Mouse (Mus musculus) liver, embryonic 15.5 days (tissue): ENCODE results near the gene Gldc. TPM values are rescaled to one million over a fixed set of nuclear protein-coding genes. Genes with fewer than 3 reads are reported as not detected.
"Not testable (repeated sequence)": the region's sequence is repeated elsewhere in the genome, so short reads cannot be mapped to it uniquely, and the experiment has no call there.

Source experiments
- ATAC-seq: fragments of 200-750 bp; cut with Nextera tagmentation; 2 replicates; pipeline ENCODE4 v1.8.0; 2017; ENCODE audit warnings: moderate number of reproducible peaks, mild to moderate bottlenecking, moderate library complexity; ENCODE audit not compliant: insufficient read depth
- H3K27ac ChIP-seq: fragments of 300-500 bp; sonication (generic); replicated peaks from 2 replicates; pipeline ENCODE4 v1.5.1; 2015; ENCODE audit warnings: mild to moderate bottlenecking, inconsistent platforms
- H3K27me3 ChIP-seq: fragments of 300-500 bp; sonication (generic); 2 replicates; pipeline ENCODE4 v1.6.1; 2015; ENCODE audit warnings: mild to moderate bottlenecking, inconsistent platforms
- H3K36me3 ChIP-seq: fragments of 300-500 bp; sonication (generic); replicated peaks from 2 replicates; pipeline ENCODE4 v1.6.1; 2015; ENCODE audit warnings: moderate library complexity, mild to moderate bottlenecking, inconsistent platforms
- H3K4me1 ChIP-seq: fragments of 300-500 bp; sonication (generic); replicated peaks from 2 replicates; pipeline ENCODE4 v1.6.1; 2015; ENCODE audit warnings: inconsistent platforms
- H3K4me2 ChIP-seq: fragments of 300-500 bp; sonication (generic); 2 replicates; pipeline ENCODE4 v1.6.1; 2015; ENCODE audit warnings: moderate library complexity, mild to moderate bottlenecking, inconsistent platforms
- H3K4me3 ChIP-seq: fragments of 300-500 bp; sonication (generic); replicated peaks from 2 replicates; pipeline ENCODE4 v1.5.1; 2015; ENCODE audit warnings: mild to moderate bottlenecking, inconsistent platforms
- H3K9ac ChIP-seq: fragments of 300-500 bp; sonication (generic); 2 replicates; pipeline ENCODE4 v1.6.1; 2015; ENCODE audit warnings: moderate library complexity, mild to moderate bottlenecking, inconsistent platforms
- H3K9me3 ChIP-seq: fragments of 300-500 bp; sonication (generic); replicated peaks from 2 replicates; pipeline ENCODE4 v1.6.1; 2016; ENCODE audit warnings: inconsistent platforms
- WGBS: fragments of 180-500 bp; shearing (Covaris S2); methylation state at CpG from one replicate; pipeline ENCODE4 v1.1.7; 2015; ENCODE audit warnings: mixed read lengths; ENCODE audit not compliant: insufficient replicate concordance; 5-methylcytosine and 5-hydroxymethylcytosine counted together
- polyA plus RNA-seq: library from polyadenylated mRNA; unstranded; fragments of >200 nt; fragmentation: Nextera tagmentation; extraction: Ambion mirVana; gene quantifications from 2 replicates; pipeline ENCODE4 v1.2.1, GENCODE M21; 2015

The Gldc gene
- 25.1 and 28.9 TPM in 2 replicates for polyA plus RNA-seq

GRCm38 (mm10) chr19:30174919-30175571, at the start of gene Gldc:
Gldc (minus strand) TSS chr19:30175429.
- H3K4me2 ChIP-seq = peak within 1 kb of the TSS; percentile 57
- no peaks in the 10 kb centered on the region for H3K9me3 ChIP-seq
- no peak within 1 kb of the TSS for H3K27ac ChIP-seq
- peaks cover 54% of the 10 kb centered on the region for H3K27me3 ChIP-seq
- peaks cover 10% of the 10 kb centered on the region for H3K4me1 ChIP-seq
- ATAC-seq = peak; percentile 76
- H3K4me3 ChIP-seq = peak within 1 kb of the TSS; percentile 55
- H3K9ac ChIP-seq = peak within 1 kb of the TSS; percentile 43; the same call in 1 of the 2 replicates
- no peaks in the 10 kb centered on the region for H3K36me3 ChIP-seq
- WGBS = 1% methylated on average over 53 of the region's 53 CpGs

DNA sequence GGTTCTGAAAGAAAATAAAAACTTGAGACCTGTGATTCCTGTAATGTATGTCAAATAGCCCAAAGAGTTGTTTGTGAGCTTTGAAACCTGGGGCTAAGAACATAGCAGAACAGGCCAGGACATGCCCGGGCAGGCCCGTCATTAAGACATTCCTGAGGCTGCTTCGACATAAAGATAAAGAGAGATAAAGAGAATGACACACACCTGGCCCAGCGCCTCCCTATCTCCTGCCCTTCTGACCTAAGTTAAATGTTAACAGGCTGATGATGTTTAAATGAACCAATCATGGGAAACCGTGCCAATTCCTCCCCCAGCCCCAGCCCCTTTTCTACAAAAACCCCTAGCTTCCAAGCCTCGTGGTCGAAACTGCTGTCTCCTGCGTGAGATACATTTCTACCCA, 47.4 kb upstream of the Gldc start:
- not testable (repeated sequence) for H3K9me3 ChIP-seq, H3K4me1 ChIP-seq, H3K9ac ChIP-seq, H3K27me3 ChIP-seq, ATAC-seq, H3K27ac ChIP-seq, H3K36me3 ChIP-seq, H3K4me3 ChIP-seq, H3K4me2 ChIP-seq
- 65% methylated on average over 8 of the region's 8 CpGs for WGBS

DNA sequence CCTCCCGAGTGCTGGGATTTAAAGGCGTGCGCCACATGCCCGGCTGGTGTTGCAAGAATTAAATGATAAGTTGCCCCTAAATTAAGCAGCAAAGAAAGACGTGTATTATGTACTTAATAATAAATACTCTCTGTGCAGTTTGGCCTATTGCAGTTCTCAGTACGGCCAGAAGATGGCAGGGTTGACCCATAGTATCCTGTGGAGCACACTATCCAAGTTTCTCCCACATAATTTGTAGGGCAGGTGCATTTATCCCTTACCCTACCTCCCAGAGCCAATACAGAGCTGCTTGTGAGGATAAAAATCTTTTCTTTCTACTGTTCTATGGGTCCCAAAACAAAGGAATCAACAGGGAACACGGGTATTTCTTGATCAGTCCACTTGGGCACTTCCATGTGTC, 42.1 kb upstream of the Gldc start:
- Histone ChIP-seq H3K9ac (no peak overlapping the region), H3K36me3 (no peaks in the 10 kb centered on the region), H3K27ac (no peak overlapping the region), H3K4me1 (no peaks in the 10 kb centered on the region), H3K4me2 (no peak overlapping the region), H3K4me3 (no peak overlapping the region), H3K27me3 (no peaks in the 10 kb centered on the region), H3K9me3 (no peaks in the 10 kb centered on the region)
- no peak for ATAC-seq
- 22% methylated on average over 7 of the region's 7 CpGs for WGBS

DNA sequence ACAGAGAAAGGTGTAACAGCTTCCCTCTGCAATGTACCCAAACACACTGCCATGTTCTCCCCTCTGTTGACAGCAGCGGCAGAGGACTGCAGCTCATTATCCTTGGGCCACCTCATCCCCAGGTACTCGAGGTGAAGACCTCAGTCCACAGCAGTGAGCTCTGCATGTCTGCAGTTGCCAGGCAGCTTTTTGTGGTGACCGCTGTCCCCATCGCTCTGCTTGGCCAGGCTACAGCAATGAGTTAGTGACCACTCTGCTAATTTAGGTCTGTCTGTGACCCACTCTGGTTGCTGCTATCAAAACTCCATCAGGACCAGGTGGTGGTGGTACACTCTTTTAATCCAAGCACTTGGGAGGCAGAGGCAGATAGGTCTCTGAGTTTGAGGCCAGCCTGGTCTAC, 41.0 kb upstream of the Gldc start:
- Histone ChIP-seq H3K9ac (no peak overlapping the region), H3K36me3 (no peaks in the 10 kb centered on the region), H3K27ac (no peak overlapping the region), H3K4me1 (no peaks in the 10 kb centered on the region), H3K4me2 (no peak overlapping the region), H3K9me3 (no peaks in the 10 kb centered on the region), H3K27me3 (no peaks in the 10 kb centered on the region), H3K4me3 (no peak overlapping the region)
- WGBS = 46% methylated on average over 4 of the region's 4 CpGs
- ATAC-seq = no peak

GRCm38 (mm10) chr19:30215736-30216135, 40.5 kb upstream of the Gldc start:
- not testable (repeated sequence) for H3K27ac ChIP-seq, H3K27me3 ChIP-seq, H3K4me1 ChIP-seq, H3K9me3 ChIP-seq, H3K9ac ChIP-seq, H3K4me2 ChIP-seq, ATAC-seq, H3K4me3 ChIP-seq, H3K36me3 ChIP-seq
- WGBS = 48% methylated on average over 2 of the region's 2 CpGs

GRCm38 (mm10) chr19:30214026-30214425, 38.8 kb upstream of the Gldc start:
- ATAC-seq = no peak
- no peaks in the 10 kb centered on the region for H3K4me1 ChIP-seq
- H3K9me3 ChIP-seq = no peaks in the 10 kb centered on the region
- H3K4me2 ChIP-seq = no peak overlapping the region
- no peaks in the 10 kb centered on the region for H3K27me3 ChIP-seq
- no peaks in the 10 kb centered on the region for H3K36me3 ChIP-seq
- no peak overlapping the region for H3K4me3 ChIP-seq
- 49% methylated on average over 2 of the region's 2 CpGs for WGBS
- no peak overlapping the region for H3K27ac ChIP-seq
- no peak overlapping the region for H3K9ac ChIP-seq

GRCm38 (mm10) chr19:30209006-30209405, 33.8 kb upstream of the Gldc start:
- H3K9me3 ChIP-seq, H3K4me1 ChIP-seq, H3K36me3 ChIP-seq, H3K27me3 ChIP-seq, H3K27ac ChIP-seq, H3K9ac ChIP-seq, ATAC-seq, H3K4me3 ChIP-seq, H3K4me2 ChIP-seq: not testable (repeated sequence)
- WGBS = 62% methylated on average over 8 of the region's 8 CpGs

- Histone ChIP-seq H3K4me2 (no peak overlapping the region), H3K9me3 (no peaks in the 10 kb centered on the region), H3K4me3 (no peak overlapping the region), H3K9ac (no peak overlapping the region), H3K4me1 (0 out of 2 replicates have a peak, but pooled peaks cover 4% of the 10 kb centered on the region), H3K27ac (no peak overlapping the region), H3K36me3 (no peaks in the 10 kb centered on the region), H3K27me3 (no peaks in the 10 kb centered on the region)
- no peak for ATAC-seq
- WGBS = 56% methylated on average over 1 of the region's 1 CpGs
Observed at GRCm38 (mm10) chr19:30206981-30207380, 31.8 kb upstream of the Gldc start.

GRCm38 (mm10) chr19:30205874-30206273, 30.6 kb upstream of the Gldc start:
- ATAC-seq = no peak
- 59% methylated on average over 4 of the region's 4 CpGs for WGBS

GRCm38 (mm10) chr19:30205159-30205816, 30.1 kb upstream of the Gldc start:
- 15% methylated on average over 12 of the region's 12 CpGs for WGBS
- no peak overlapping the region for H3K4me2 ChIP-seq
- no peak overlapping the region for H3K27ac ChIP-seq
- no peaks in the 10 kb centered on the region for H3K27me3 ChIP-seq
- H3K4me3 ChIP-seq = no peak overlapping the region
- no peaks in the 10 kb centered on the region for H3K9me3 ChIP-seq
- no peak for ATAC-seq
- H3K4me1 ChIP-seq = 0 out of 2 replicates have a peak, but pooled peaks cover 4% of the 10 kb centered on the region
- H3K9ac ChIP-seq = no peak overlapping the region
- no peaks in the 10 kb centered on the region for H3K36me3 ChIP-seq

More at GRCm38 (mm10) chr19:30205874-30206273, 30.6 kb upstream of the Gldc start:
- no peak overlapping the region for H3K9ac ChIP-seq
- 0 out of 2 replicates have a peak, but pooled peaks cover 4% of the 10 kb centered on the region for H3K4me1 ChIP-seq
- no peak overlapping the region for H3K27ac ChIP-seq
- no peak overlapping the region for H3K4me2 ChIP-seq
- no peaks in the 10 kb centered on the region for H3K36me3 ChIP-seq
- no peak overlapping the region for H3K4me3 ChIP-seq
- no peaks in the 10 kb centered on the region for H3K9me3 ChIP-seq
- no peaks in the 10 kb centered on the region for H3K27me3 ChIP-seq

DNA sequence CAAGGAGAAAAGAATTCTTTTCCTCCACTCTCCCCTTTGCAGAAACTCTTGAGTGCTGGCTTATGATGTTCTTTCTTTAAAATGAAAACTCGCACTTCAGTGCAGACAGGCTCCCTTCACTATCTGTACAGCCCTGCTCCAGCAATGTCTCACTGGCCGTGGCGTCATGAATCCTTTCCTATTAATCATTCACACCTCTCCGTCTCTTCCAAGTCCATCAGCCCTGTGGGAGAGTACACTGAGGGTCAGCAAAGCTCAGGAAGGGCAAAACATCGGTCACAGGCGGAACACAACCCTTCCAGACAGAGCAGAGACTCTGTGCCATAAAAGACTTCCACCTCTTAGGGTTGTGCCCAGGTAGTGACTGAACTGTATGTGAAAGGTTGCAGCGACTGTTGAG, 26.9 kb upstream of the Gldc start:
- 63% methylated on average over 7 of the region's 7 CpGs for WGBS
- Histone ChIP-seq H3K4me3 (no peak overlapping the region), H3K27me3 (no peaks in the 10 kb centered on the region), H3K9me3 (no peaks in the 10 kb centered on the region), H3K4me2 (no peak overlapping the region), H3K27ac (peak overlapping the region; percentile 38; the same call in 1 of the 2 replicates), H3K4me1 (0 out of 2 replicates have a peak, but pooled peaks cover 4% of the 10 kb centered on the region), H3K9ac (no peak overlapping the region), H3K36me3 (no peaks in the 10 kb centered on the region)
- peak; percentile 56 for ATAC-seq
